Mouse (Mus musculus) liver, embryonic 14.5 days (tissue): ENCODE measurements around the gene Insyn1. TPM values are rescaled to one million over a fixed set of nuclear protein-coding genes. Genes with fewer than 3 reads are reported as not detected.

Experiments
- ATAC-seq: fragments of 200-750 bp; cut with Nextera tagmentation; 2 replicates; pipeline ENCODE4 v1.8.0; 2017; ENCODE audit warnings: moderate number of reproducible peaks, mild to moderate bottlenecking, moderate library complexity; ENCODE audit not compliant: insufficient read depth
- DNase-seq, 3 experiments: peaks; one replicate each; pipeline ENCODE4 v3.0.0-alpha.2; 2012 to 2013; ENCODE audit warnings: low read depth in 3 of 3, low spot score in 3 of 3
- H3K27ac ChIP-seq: fragments of 300-500 bp; sonication (generic); 2 replicates; pipeline ENCODE4 v1.5.1; 2014; ENCODE audit warnings: moderate library complexity, mild to moderate bottlenecking, control low read depth, inconsistent platforms
- H3K27me3 ChIP-seq: fragments of 300-500 bp; sonication (generic); 2 replicates; pipeline ENCODE4 v1.6.1; 2014; ENCODE audit warnings: mild to moderate bottlenecking, low read length, moderate library complexity; ENCODE audit not compliant: control insufficient read depth, insufficient read depth
- H3K36me3 ChIP-seq: fragments of 300-500 bp; sonication (generic); replicated peaks from 2 replicates; pipeline ENCODE4 v1.6.1; 2014; ENCODE audit warnings: low read depth; ENCODE audit not compliant: control insufficient read depth, insufficient read depth
- H3K4me1 ChIP-seq, 2 experiments: fragments of 200-500 bp in 1 of 2; fragments of 300-500 bp in 1 of 2; sonication (generic) in 1 of 2; replicated peaks; 2 replicates each; pipeline ENCODE4 v1.6.1; 2012 to 2014; ENCODE audit warnings: antibody characterized with exemption in 1 of 2, inconsistent platforms in 1 of 2, low read length in 1 of 2; ENCODE audit not compliant: control insufficient read depth in 2 of 2, insufficient read depth in 2 of 2
- H3K4me2 ChIP-seq: fragments of 300-500 bp; sonication (generic); 2 replicates; pipeline ENCODE4 v1.6.1; 2014; ENCODE audit warnings: low read depth, mild to moderate bottlenecking, control low read depth, moderate library complexity
- H3K4me3 ChIP-seq, 2 experiments: fragments of 200-500 bp in 1 of 2; fragments of 300-500 bp in 1 of 2; sonication (generic) in 1 of 2; 2 replicates each; pipeline ENCODE4 v1.5.1; 2012 to 2014; ENCODE audit warnings: low read depth in 2 of 2, low read length in 2 of 2, mild to moderate bottlenecking in 2 of 2, control low read depth in 1 of 2, inconsistent platforms in 1 of 2, moderate library complexity in 1 of 2; ENCODE audit not compliant: insufficient read depth in 1 of 2
- H3K9ac ChIP-seq: fragments of 300-500 bp; sonication (generic); replicated peaks from 2 replicates; pipeline ENCODE4 v1.6.1; 2014; ENCODE audit warnings: mild to moderate bottlenecking, control low read depth, moderate library complexity
- H3K9me3 ChIP-seq: fragments of 300-500 bp; sonication (generic); 2 replicates; pipeline ENCODE4 v1.6.1; 2016; ENCODE audit warnings: low read length, mixed read lengths; ENCODE audit not compliant: control insufficient read depth
- CTCF ChIP-seq: IDR thresholded peaks from 2 replicates; pipeline ENCODE4 v1.5.1; 2016; ENCODE audit warnings: antibody characterized with exemption, low read depth, control low read depth
- EP300 ChIP-seq: IDR thresholded peaks from 2 replicates; pipeline ENCODE4 v1.6.1; 2016; ENCODE audit warnings: antibody characterized with exemption, low read depth
- WGBS: fragments of 180-500 bp; shearing (Covaris S2); extraction: QIAGEN DNeasy Blood & Tissue Kit; methylation state at CpG from one replicate; pipeline ENCODE4 v1.1.7; 2014; ENCODE audit not compliant: insufficient replicate concordance; 5-methylcytosine and 5-hydroxymethylcytosine counted together
- polyA plus RNA-seq, 2 experiments: library from polyadenylated mRNA; depleted of rRNA in 1 of 2; stranded (reverse) in 1 of 2; unstranded in 1 of 2; fragments of >200 nt; fragmentation: Nextera tagmentation in 1 of 2; extraction: Ambion mirVana in 1 of 2; gene quantifications; 2 replicates each; pipeline versions ENCODE4 v1.2.1 to v1.2.3; 2012 to 2014

Gene Insyn1
- polyA plus RNA-seq, 2 experiments = 0.08 TPM; not detected in 1

GRCm38 (mm10) chr9:58458341-58458740 lies 30.1 kb upstream of the Insyn1 start:
- ATAC-seq = no peak
- H3K4me3 ChIP-seq = no peak overlapping the region
- no peaks in the 10 kb centered on the region for H3K27me3 ChIP-seq
- no peak for TF ChIP-seq EP300
- no peak for TF ChIP-seq CTCF
- no peak overlapping the region for H3K9ac ChIP-seq
- no peak overlapping the region for H3K27ac ChIP-seq
- no peaks in the 10 kb centered on the region for H3K4me1 ChIP-seq
- H3K9me3 ChIP-seq = no peaks in the 10 kb centered on the region
- WGBS = 53% methylated on average over 3 of the region's 3 CpGs
- no peak overlapping the region for H3K4me2 ChIP-seq
- no peak for DNase-seq
- no peaks in the 10 kb centered on the region for H3K36me3 ChIP-seq

- TF ChIP-seq EP300 (no peak), CTCF (no peak)
- Histone ChIP-seq H3K27ac (no peak overlapping the region), H3K27me3 (no peaks in the 10 kb centered on the region), H3K9ac (no peak overlapping the region), H3K36me3 (no peaks in the 10 kb centered on the region), H3K4me3 (no peak overlapping the region), H3K9me3 (no peaks in the 10 kb centered on the region), H3K4me2 (no peak overlapping the region), H3K4me1 (no peaks in the 10 kb centered on the region)
- 63% methylated on average over 6 of the region's 6 CpGs for WGBS
- ATAC-seq = no peak
- DNase-seq = no peak
Measured at GRCm38 (mm10) chr9:58458856-58459553, 29.4 kb upstream of the Insyn1 start.

- no peak for ATAC-seq
- no peak overlapping the region for H3K27ac ChIP-seq
Measured at GRCm38 (mm10) chr9:58467345-58468025, 20.9 kb upstream of the Insyn1 start.

GRCm38 (mm10) chr9:58470466-58470865 lies 17.9 kb upstream of the Insyn1 start:
- DNase-seq (no peak), ATAC-seq (no peak)
- Histone ChIP-seq H3K9ac (no peak overlapping the region), H3K27me3 (no peaks in the 10 kb centered on the region), H3K36me3 (no peaks in the 10 kb centered on the region), H3K4me2 (no peak overlapping the region), H3K4me1 (no peaks in the 10 kb centered on the region), H3K27ac (no peak overlapping the region), H3K4me3 (no peak overlapping the region), H3K9me3 (no peaks in the 10 kb centered on the region)
- WGBS = 43% methylated on average over 6 of the region's 6 CpGs
- TF ChIP-seq CTCF (no peak), EP300 (no peak)

More at GRCm38 (mm10) chr9:58467345-58468025, 20.9 kb upstream of the Insyn1 start:
- Histone ChIP-seq H3K4me1 (no peaks in the 10 kb centered on the region), H3K36me3 (no peaks in the 10 kb centered on the region), H3K4me3 (no peak overlapping the region), H3K4me2 (no peak overlapping the region), H3K9ac (no peak overlapping the region), H3K27me3 (no peaks in the 10 kb centered on the region), H3K9me3 (no peaks in the 10 kb centered on the region)
- 46% methylated on average over 5 of the region's 5 CpGs for WGBS
- no peak for DNase-seq
- TF ChIP-seq EP300 (no peak), CTCF (no peak)

GRCm38 (mm10) chr9:58473211-58473815 lies 15.1 kb upstream of the Insyn1 start:
- Histone ChIP-seq H3K27ac (no peak overlapping the region), H3K4me3 (no peak overlapping the region), H3K9me3 (no peaks in the 10 kb centered on the region), H3K9ac (no peak overlapping the region), H3K4me1 (no peaks in the 10 kb centered on the region), H3K27me3 (no peaks in the 10 kb centered on the region), H3K4me2 (no peak overlapping the region), H3K36me3 (no peaks in the 10 kb centered on the region)
- ATAC-seq (no peak), DNase-seq (no peak)
- TF ChIP-seq CTCF = no peak
- no peak for TF ChIP-seq EP300
- WGBS = 60% methylated on average over 8 of the region's 8 CpGs
